Mouse (Mus musculus) heart, embryonic 11.5 days (tissue): ENCODE data around the gene Ctr9. TPM values are rescaled to one million over a fixed set of nuclear protein-coding genes. Genes with fewer than 3 reads are reported as not detected.

Experiments used
- ATAC-seq: fragments of 200-750 bp; cut with Nextera tagmentation; replicated peaks from 2 replicates; pipeline ENCODE4 v1.8.0; 2017; ENCODE audit warnings: moderate library complexity; ENCODE audit not compliant: insufficient number of reproducible peaks, low FRiP score, low TSS enrichment
- H3K27ac ChIP-seq: fragments of 300-500 bp; sonication (generic); 2 replicates; pipeline ENCODE4 v1.5.1; 2014; ENCODE audit warnings: mild to moderate bottlenecking, low read depth, low read length
- H3K27me3 ChIP-seq: fragments of 300-500 bp; sonication (generic); 2 replicates; pipeline ENCODE4 v1.6.1; 2014; ENCODE audit warnings: mild to moderate bottlenecking, low read length, mixed read lengths; ENCODE audit not compliant: control insufficient read depth, insufficient read depth
- H3K36me3 ChIP-seq: fragments of 300-500 bp; sonication (generic); 2 replicates; pipeline ENCODE4 v1.6.1; 2014; ENCODE audit warnings: mild to moderate bottlenecking, low read length, moderate library complexity, mixed read lengths; ENCODE audit not compliant: control insufficient read depth, insufficient read depth
- H3K4me1 ChIP-seq: fragments of 300-500 bp; sonication (generic); 2 replicates; pipeline ENCODE4 v1.6.1; 2014; ENCODE audit warnings: low read length; ENCODE audit not compliant: control insufficient read depth, insufficient read depth
- H3K4me2 ChIP-seq: fragments of 300-500 bp; sonication (generic); 2 replicates; pipeline ENCODE4 v1.6.1; 2014; ENCODE audit warnings: mild to moderate bottlenecking, moderate library complexity
- H3K4me3 ChIP-seq: fragments of 300-500 bp; sonication (generic); 2 replicates; pipeline ENCODE4 v1.5.1; 2014; ENCODE audit warnings: low read depth, low read length
- H3K9ac ChIP-seq: fragments of 300-500 bp; sonication (generic); 2 replicates; pipeline ENCODE4 v1.6.1; 2014; ENCODE audit warnings: mild to moderate bottlenecking, low read depth, low read length, moderate library complexity
- H3K9me3 ChIP-seq: fragments of 300-500 bp; sonication (generic); replicated peaks from 2 replicates; pipeline ENCODE4 v1.6.1; 2016; ENCODE audit warnings: low read length; ENCODE audit not compliant: control insufficient read depth
- WGBS: fragments of 180-500 bp; shearing (Covaris S2); extraction: QIAGEN DNeasy Blood & Tissue Kit; methylation state at CpG from one replicate; pipeline ENCODE4 v1.1.7; 2014; ENCODE audit not compliant: insufficient replicate concordance; 5-methylcytosine and 5-hydroxymethylcytosine counted together
- polyA plus RNA-seq: library from polyadenylated mRNA; unstranded; fragments of >200 nt; fragmentation: Nextera tagmentation; extraction: Ambion mirVana; gene quantifications from 2 replicates; pipeline ENCODE4 v1.2.1, GENCODE M21; 2014

Gene Ctr9
- polyA plus RNA-seq, 1 experiment from 2014 or later: 46.1 TPM

DNA sequence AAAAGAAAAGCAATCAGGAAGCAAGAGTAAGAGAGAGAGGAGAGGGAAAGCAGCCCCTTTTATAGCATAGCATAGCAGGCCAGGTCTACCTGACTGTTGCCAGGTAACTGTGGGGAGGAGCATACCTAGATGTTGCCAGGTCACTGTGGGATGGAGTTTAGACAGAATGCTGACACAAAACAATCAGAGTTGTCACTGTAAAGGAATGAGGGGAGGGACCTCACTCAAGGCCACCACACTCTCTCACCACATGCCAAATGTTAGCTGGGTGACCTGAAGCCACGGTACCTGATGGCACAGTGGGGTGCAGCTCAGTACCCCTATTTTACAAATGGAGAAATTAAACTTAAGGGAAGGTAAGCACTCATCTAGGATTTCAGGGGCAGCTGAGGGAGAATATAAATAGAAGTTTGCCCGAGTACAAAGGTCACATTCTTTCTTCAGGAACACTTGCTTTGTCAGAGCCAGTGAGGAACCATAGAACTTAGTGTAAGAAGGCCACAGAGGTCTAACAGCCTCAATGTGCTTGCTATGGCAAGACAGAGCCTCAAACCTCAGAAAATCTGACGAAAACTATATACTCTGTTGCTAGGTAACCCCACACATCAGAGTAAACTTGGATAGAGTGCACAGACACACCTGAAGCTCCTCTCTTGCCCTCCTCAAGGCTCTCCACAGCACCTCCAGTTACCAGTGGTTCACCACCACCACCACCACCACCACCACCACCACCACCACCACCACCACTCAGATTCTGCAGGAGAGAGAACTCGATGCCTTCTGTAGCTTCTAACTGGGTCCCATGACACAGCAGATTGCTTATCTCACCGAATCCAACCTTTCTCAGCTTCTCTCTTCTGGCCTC lies 38.2 kb upstream of the Ctr9 start:
- H3K4me2 ChIP-seq: no peak overlapping the region
- no peak overlapping the region for H3K27ac ChIP-seq
- no peaks in the 10 kb centered on the region for H3K9me3 ChIP-seq
- no peak overlapping the region for H3K4me3 ChIP-seq
- no peak for ATAC-seq
- no peaks in the 10 kb centered on the region for H3K36me3 ChIP-seq
- H3K4me1 ChIP-seq: peaks cover 13% of the 10 kb centered on the region
- 41% methylated on average over 5 of the region's 5 CpGs for WGBS
- H3K27me3 ChIP-seq: no peaks in the 10 kb centered on the region
- no peak overlapping the region for H3K9ac ChIP-seq

DNA sequence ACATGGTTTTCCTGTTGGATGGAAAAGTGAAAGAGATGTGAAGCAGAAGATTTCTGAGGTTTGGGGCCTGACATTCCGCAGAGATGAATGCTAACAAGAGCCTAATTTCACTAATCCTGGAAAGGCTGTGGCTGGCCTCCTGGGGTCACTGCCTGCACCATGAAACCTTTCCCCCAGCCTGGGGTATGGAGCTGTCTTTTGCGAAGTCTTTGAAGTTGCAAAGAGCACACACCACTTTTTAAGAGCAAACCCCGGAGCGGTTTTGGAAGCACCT lies 37.6 kb upstream of the Ctr9 start:
- Histone ChIP-seq H3K9ac (no peak overlapping the region), H3K36me3 (no peaks in the 10 kb centered on the region), H3K4me2 (no peak overlapping the region), H3K27ac (no peak overlapping the region), H3K9me3 (no peaks in the 10 kb centered on the region), H3K4me3 (no peak overlapping the region), H3K4me1 (0 out of 2 replicates have a peak, but pooled peaks cover 10% of the 10 kb centered on the region), H3K27me3 (no peaks in the 10 kb centered on the region)
- WGBS: 38% methylated on average over 4 of the region's 4 CpGs
- no peak for ATAC-seq

DNA sequence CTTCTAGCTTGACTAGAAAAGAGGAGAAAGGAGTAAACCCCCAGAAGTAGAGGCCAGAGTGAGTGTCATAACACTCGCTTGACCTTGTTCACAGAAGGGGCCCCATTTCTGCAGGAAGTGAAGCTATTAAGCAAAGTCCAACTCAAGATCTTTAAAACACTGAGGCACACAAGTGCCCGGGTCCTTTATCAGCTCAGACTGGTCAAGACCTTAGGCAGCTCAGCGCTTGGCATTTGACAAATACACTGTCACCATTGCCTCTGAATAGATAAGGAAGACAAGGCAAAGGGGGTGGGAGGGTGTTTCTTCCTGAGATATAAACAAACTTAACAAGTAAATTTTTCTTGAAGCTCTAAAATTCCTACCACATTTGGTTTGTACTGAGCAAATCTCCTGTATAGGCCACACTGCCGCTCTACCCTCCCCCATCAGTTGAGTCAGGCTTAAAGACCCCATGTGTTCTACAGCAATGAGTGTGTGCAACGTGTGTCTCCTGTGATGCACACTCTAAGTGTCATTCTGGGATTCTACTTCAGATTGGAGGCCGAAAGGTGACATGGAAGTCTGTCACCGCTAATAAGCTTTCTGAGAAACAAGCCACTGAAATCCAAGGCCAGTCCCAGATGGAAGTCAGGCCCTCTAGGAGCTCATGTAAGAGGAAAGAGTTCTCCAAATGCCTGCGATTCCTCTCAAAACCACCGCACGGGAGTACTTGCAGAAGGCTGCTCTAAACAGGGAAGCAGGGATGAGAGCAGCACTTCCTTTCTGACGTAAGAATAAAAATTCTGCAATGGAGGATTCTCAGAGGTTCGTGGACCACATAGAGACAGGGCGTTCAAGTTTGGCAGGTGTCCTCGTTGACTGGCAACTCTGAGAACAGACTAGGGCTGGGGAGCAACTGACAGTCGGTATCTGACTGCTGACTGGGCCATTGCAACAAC lies 29.6 kb upstream of the Ctr9 start:
- H3K4me2 ChIP-seq: no peak overlapping the region
- no peaks in the 10 kb centered on the region for H3K27me3 ChIP-seq
- 57% methylated on average over 15 of the region's 15 CpGs for WGBS
- H3K4me1 ChIP-seq: peaks cover 19% of the 10 kb centered on the region
- no peaks in the 10 kb centered on the region for H3K36me3 ChIP-seq
- H3K27ac ChIP-seq: peak overlapping the region; percentile 47; the same call in 1 of the 2 replicates
- no peaks in the 10 kb centered on the region for H3K9me3 ChIP-seq
- no peak overlapping the region for H3K4me3 ChIP-seq
- ATAC-seq: no peak
- no peak overlapping the region for H3K9ac ChIP-seq

DNA sequence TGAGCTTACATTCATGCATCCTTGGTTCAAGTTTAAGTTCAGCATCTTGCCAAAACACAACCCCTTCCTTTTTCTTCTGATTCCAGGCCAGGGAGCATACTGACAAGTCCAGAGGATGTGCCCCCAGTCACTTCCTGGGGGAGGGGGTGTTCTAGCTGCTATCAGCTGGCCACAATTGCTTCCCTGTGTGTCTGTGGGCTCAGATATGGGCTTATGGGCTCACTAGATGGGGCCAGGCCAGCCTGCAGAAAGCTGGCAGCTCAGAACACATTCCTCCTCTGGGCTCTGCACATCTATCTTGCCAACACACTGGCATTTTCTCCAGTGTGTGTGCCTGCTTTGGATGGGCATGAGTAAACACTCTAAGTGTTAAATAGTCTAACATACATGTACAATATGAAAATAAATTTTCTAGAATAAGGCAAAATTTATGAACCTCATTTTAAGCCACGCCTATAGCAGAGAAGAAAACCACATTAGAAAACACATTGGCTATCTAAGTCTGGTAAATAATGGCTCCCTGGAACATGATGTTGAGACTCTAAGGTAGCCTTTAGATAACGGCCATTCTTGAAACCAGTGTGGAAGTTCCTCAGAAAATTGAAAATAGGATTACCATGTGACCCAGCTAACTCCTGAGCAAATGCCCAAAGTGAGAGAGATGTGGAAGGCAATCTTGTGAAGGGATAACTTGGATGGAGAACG lies 24.5 kb upstream of the Ctr9 start:
- Histone ChIP-seq H3K4me2 (no peak overlapping the region), H3K9me3 (no peaks in the 10 kb centered on the region), H3K4me1 (peaks cover 13% of the 10 kb centered on the region), H3K27ac (peak overlapping the region; percentile 46; the same call in 1 of the 2 replicates), H3K27me3 (no peaks in the 10 kb centered on the region), H3K4me3 (no peak overlapping the region), H3K36me3 (no peaks in the 10 kb centered on the region), H3K9ac (no peak overlapping the region)
- 67% methylated on average over 3 of the region's 3 CpGs for WGBS
- peak; percentile 80 for ATAC-seq

DNA sequence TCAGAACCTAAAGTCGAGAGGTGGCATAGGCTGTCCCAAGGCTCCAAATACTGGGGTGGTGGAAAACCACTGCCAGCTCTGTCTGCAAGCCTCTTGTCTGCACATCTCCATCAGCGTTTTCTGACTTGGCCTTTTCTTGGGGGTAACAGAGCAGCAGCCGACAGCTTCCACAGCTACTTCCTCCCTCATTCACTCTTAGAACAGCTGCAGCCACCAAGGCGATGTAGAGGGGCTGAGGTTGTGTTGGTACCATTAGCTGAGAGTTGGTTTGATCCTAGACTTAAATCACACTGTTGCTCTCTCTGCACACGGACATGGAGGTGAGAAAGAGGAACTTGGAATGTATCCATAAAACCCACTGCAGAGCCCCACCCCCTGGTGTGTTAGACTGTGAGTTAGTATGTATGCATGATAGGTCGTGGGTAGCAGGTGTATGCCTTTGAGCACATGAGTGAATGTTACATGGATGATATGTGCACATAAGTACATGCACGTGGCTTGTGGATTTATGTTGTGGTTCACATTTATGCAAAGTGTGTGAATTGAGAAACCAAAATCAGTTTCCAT lies 14.6 kb upstream of the Ctr9 start:
- WGBS: 74% methylated on average over 7 of the region's 7 CpGs
- Histone ChIP-seq H3K27ac (no peak overlapping the region), H3K9ac (no peak overlapping the region), H3K27me3 (no peaks in the 10 kb centered on the region; the same call in 1 of the 2 replicates), H3K4me2 (no peak overlapping the region), H3K36me3 (no peaks in the 10 kb centered on the region), H3K4me1 (0 out of 2 replicates have a peak, but pooled peaks cover 2% of the 10 kb centered on the region), H3K9me3 (no peaks in the 10 kb centered on the region), H3K4me3 (no peak overlapping the region)
- no peak for ATAC-seq

DNA sequence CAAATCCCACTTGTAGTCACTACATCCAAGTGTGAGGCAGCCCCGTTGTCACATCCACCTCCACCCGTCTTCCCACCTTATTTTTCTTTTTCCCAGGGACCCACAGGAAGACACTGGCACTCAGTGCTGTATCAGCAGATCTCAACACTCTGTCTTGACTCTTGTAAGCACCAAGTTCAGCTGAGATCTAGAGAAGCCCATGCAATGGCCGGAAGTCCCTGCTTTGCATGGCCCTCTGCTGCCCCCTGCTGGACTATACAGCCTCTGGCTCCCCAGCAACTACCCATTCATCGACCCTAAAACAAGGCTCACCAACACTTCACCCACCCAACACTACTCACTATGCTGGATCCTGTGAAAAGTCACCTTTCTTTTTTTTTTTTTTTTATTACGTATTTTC lies 13.9 kb upstream of the Ctr9 start:
- H3K9ac ChIP-seq: no peak overlapping the region
- ATAC-seq: peak; percentile 71; the same call in 1 of the 2 replicates
- no peak overlapping the region for H3K4me3 ChIP-seq
- no peaks in the 10 kb centered on the region for H3K9me3 ChIP-seq
- 14% methylated on average over 5 of the region's 5 CpGs for WGBS
- 0 out of 2 replicates have a peak, but pooled peaks cover 2% of the 10 kb centered on the region for H3K4me1 ChIP-seq
- H3K27me3 ChIP-seq: no peaks in the 10 kb centered on the region; the same call in 1 of the 2 replicates
- H3K4me2 ChIP-seq: no peak overlapping the region
- H3K27ac ChIP-seq: no peak overlapping the region
- no peaks in the 10 kb centered on the region for H3K36me3 ChIP-seq

DNA sequence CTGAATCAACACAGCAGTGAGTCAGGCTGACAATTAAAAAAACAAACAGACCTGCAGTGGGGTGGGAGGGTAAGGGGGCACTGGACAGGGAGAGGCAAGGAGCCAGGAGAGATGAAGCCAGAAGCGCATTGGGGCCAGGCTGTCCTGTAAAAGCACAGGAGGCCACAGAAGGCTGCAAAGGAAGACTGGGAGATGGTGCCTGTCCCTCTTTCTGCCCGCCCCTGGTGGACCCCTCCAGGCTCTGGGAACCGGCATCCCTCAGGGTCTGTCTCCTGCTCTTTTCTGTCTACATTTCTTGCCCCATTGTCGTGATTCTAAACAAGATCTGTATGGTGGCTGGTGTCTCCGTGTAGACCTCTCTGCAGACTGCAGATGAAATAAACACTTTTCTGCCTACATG lies 13.0 kb upstream of the Ctr9 start:
- Histone ChIP-seq H3K9ac (no peak overlapping the region), H3K27me3 (no peaks in the 10 kb centered on the region; the same call in 1 of the 2 replicates), H3K4me3 (no peak overlapping the region), H3K4me1 (0 out of 2 replicates have a peak, but pooled peaks cover 2% of the 10 kb centered on the region), H3K27ac (no peak overlapping the region), H3K36me3 (no peaks in the 10 kb centered on the region), H3K9me3 (no peaks in the 10 kb centered on the region), H3K4me2 (no peak overlapping the region)
- ATAC-seq: no peak
- WGBS: 58% methylated on average over 5 of the region's 5 CpGs

DNA sequence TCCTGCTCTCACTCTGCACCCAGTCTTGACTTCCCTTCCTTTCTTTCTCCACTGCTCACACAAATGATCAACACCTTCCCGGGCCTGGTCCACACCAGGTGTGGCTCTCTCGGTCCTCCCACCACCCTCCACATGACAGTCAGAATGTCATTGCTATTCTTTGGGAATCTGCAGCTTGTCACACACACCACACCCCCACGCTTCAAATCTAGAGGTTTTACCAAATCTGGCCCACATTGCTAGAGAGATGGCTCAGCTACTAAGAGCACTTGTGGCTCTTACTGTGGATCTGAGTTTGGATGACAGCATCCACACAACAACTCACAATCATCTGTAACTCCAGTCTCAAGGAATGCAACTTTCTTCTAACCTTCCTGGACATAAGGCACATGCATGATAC lies 11.8 kb upstream of the Ctr9 start:
- no peak overlapping the region for H3K27ac ChIP-seq
- no peaks in the 10 kb centered on the region for H3K9me3 ChIP-seq
- no peak overlapping the region for H3K4me2 ChIP-seq
- 69% methylated on average over 3 of the region's 3 CpGs for WGBS
- no peaks in the 10 kb centered on the region for H3K36me3 ChIP-seq
- H3K9ac ChIP-seq: no peak overlapping the region
- no peak for ATAC-seq
- H3K27me3 ChIP-seq: no peaks in the 10 kb centered on the region; the same call in 1 of the 2 replicates
- H3K4me3 ChIP-seq: no peak overlapping the region
- H3K4me1 ChIP-seq: 0 out of 2 replicates have a peak, but pooled peaks cover 2% of the 10 kb centered on the region
